Mouse (Mus musculus): ENCODE measurements around the gene Xpo5. TPM values are rescaled to one million over a fixed set of nuclear protein-coding genes. Genes with fewer than 3 reads are reported as not detected.

The Xpo5 gene
- total and polyA plus RNA-seq, 3 experiments: 44.7 to 56.3 (median 55.1) TPM

DNA sequence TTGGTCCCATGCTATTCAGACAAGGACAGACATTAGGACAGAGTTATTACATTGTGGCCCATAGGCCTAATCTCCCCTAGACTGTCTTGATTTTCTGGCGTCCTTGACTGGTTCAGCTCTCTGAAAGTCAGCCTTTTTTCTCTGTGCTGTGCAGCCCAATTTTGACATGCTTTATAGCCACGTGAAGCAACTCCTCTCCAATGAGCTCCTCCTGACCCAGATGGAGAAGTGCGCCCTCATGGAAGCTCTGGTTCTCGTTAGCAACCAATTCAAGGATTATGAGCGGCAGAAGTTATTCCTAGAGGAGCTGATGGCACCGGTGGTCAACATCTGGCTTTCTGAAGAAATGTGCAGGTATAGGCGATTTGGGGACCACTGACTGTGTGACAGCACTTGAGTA is 25.0 kb downstream of the Xpo5 start:
- peaks cover 6% of the 10 kb centered on the region; the same call in 1 of the 2 replicates for H3K79me2 ChIP-seq (replicated peaks; ENCODE audit: control insufficient read depth, extremely low read depth, insufficient read depth, poor library complexity, severe bottlenecking)
- no peak for DNase-seq (ENCODE audit: extremely low read depth)
- no peak overlapping the region for H3K4me3 ChIP-seq (replicated peaks in 1 of 3; ENCODE audit: low read depth in 2 of 3, low read length in 2 of 3, poor library complexity in 1 of 3)
- no peak overlapping the region for H3K4me2 ChIP-seq (ENCODE audit: insufficient read depth, low read depth, poor library complexity, severe bottlenecking)
- H3K27me3 ChIP-seq (replicated peaks): no peaks in the 10 kb centered on the region
- no peak overlapping the region for H3K27ac ChIP-seq (ENCODE audit: insufficient read depth, low read depth)
- dilution Hi-C loops (cut with MboI; ENCODE audit: extremely low pct_ligation_motif_present, extremely low pct_unique_long_range_greater_than_20kb, low sequenced_read_pairs): no loop called here
- H3K9ac ChIP-seq (ENCODE audit: insufficient read depth, low read depth): no peak overlapping the region
- in situ Hi-C loops (cut with MboI; ENCODE audit: low pct_ligation_motif_present, low pct_unique_long_range_greater_than_20kb, low sequenced_read_pairs): loop anchor here (25.0 kb wide), 1 partner anchor 760 kb away; no protein-coding TSS in a partner anchor
- peaks cover 88 to 92% of the 10 kb centered on the region in 2 experiments for H3K36me3 ChIP-seq (replicated peaks in 1 of 2; ENCODE audit: control insufficient read depth in 1 of 2, insufficient read depth in 1 of 2, low read length in 1 of 2)
- H3K9me3 ChIP-seq (replicated peaks; ENCODE audit: low read length): no peaks in the 10 kb centered on the region
- H3K4me1 ChIP-seq (ENCODE audit: control insufficient read depth in 1 of 2, insufficient read depth in 2 of 2): no peaks in the 10 kb centered on the region
- TF ChIP-seq ZMIZ1 (IDR thresholded peaks at IDR 0.05; ENCODE audit: low read depth, low read length): no peak
- no peak for TF ChIP-seq MAZ (IDR thresholded peaks at IDR 0.05; ENCODE audit: low read depth, low read length)
- TF ChIP-seq NRF1 (IDR thresholded peaks at IDR 0.05; ENCODE audit: low read depth, low read length): no peak
- no peak for TF ChIP-seq CHD2 (IDR thresholded peaks at IDR 0.05; ENCODE audit: low read length)
- no peak for TF ChIP-seq MYC (IDR thresholded peaks at IDR 0.05; ENCODE audit: low read depth, low read length)
- no peak for TF ChIP-seq MEF2A (IDR thresholded peaks at IDR 0.05; ENCODE audit: borderline replicate concordance, low read depth, low read length)
- TF ChIP-seq MAX (IDR thresholded peaks at IDR 0.05; ENCODE audit: low read length): no peak
- no peak for TF ChIP-seq USF1 (IDR thresholded peaks at IDR 0.05; ENCODE audit: low read depth, low read length)
- TF ChIP-seq RAD21 (IDR thresholded peaks at IDR 0.05; ENCODE audit: low read depth, low read length): no peak
- no peak for TF ChIP-seq E2F4 (IDR thresholded peaks at IDR 0.05; ENCODE audit: insufficient replicate concordance, low read depth, low read length)
- TF ChIP-seq IRF4 (IDR thresholded peaks at IDR 0.05; ENCODE audit: low read depth, low read length): no peak

DNA sequence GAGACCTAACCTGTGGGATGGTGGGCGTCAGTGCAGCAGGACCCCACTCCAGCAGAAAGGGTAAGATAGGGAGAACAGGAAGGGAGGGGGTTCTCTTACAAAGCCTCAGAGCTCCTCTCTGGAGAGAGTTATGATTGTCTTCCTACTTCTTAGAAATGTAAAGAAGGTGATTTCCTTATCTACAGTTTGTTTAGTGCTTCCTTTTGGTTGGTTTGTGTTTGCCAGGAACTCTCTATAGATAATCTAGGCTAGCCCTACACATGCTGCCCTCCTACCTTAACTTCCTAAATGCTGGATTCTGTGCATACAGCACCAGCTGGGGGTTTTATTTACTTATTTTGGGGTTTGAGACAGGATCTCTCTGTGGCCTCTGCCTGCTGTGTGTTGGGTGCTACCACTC is 33.5 kb downstream of the Xpo5 start:
- Histone ChIP-seq H3K27ac (ENCODE audit: insufficient read depth, low read depth) (no peak overlapping the region), H3K9me3 (replicated peaks; ENCODE audit: low read length) (no peaks in the 10 kb centered on the region), H3K79me2 (replicated peaks; ENCODE audit: control insufficient read depth, extremely low read depth, insufficient read depth, poor library complexity, severe bottlenecking) (peaks cover 3% of the 10 kb centered on the region; the same call in 1 of the 2 replicates), H3K4me2 (ENCODE audit: insufficient read depth, low read depth, poor library complexity, severe bottlenecking) (no peak overlapping the region), H3K27me3 (replicated peaks) (no peaks in the 10 kb centered on the region), H3K4me1 (ENCODE audit: control insufficient read depth in 1 of 2, insufficient read depth in 2 of 2) (no peaks in the 10 kb centered on the region), H3K9ac (ENCODE audit: insufficient read depth, low read depth) (no peak overlapping the region), H3K36me3 (replicated peaks in 1 of 2; ENCODE audit: control insufficient read depth in 1 of 2, insufficient read depth in 1 of 2, low read length in 1 of 2) (peaks cover 84 to 85% of the 10 kb centered on the region in 2 experiments), H3K4me3 (replicated peaks in 1 of 3; ENCODE audit: low read depth in 2 of 3, low read length in 2 of 3, poor library complexity in 1 of 3) (no peak overlapping the region)
- DNase-seq (ENCODE audit: extremely low read depth): no peak
- TF ChIP-seq MAFK (IDR thresholded peaks at IDR 0.05; ENCODE audit: insufficient replicate concordance, low read length) (no peak), POLR2A (IDR thresholded peaks at IDR 0.05; ENCODE audit: low read depth, low read length) (no peak), SMC3 (IDR thresholded peaks at IDR 0.05; ENCODE audit: low read depth, low read length) (no peak), USF1 (IDR thresholded peaks at IDR 0.05; ENCODE audit: low read depth, low read length) (no peak), PAX5 (IDR thresholded peaks at IDR 0.05; ENCODE audit: low read length) (no peak), IRF4 (IDR thresholded peaks at IDR 0.05; ENCODE audit: low read depth, low read length) (no peak), RCOR1 (conservative IDR thresholded peaks at IDR 0.05; ENCODE audit: low read depth, low read length) (no peak), E2F4 (IDR thresholded peaks at IDR 0.05; ENCODE audit: insufficient replicate concordance, low read depth, low read length) (no peak), NELFE (IDR thresholded peaks at IDR 0.05; ENCODE audit: low read depth, low read length) (no peak), SIN3A (IDR thresholded peaks at IDR 0.05; ENCODE audit: low read length) (no peak), CTCF (conservative IDR thresholded peaks at IDR 0.05 in 1 of 2, IDR thresholded peaks at IDR 0.05 in 1 of 2; ENCODE audit: low read depth in 2 of 2, low read length in 2 of 2) (no peak), GABPA (IDR thresholded peaks at IDR 0.05; ENCODE audit: insufficient replicate concordance, low read depth, low read length) (no peak), MEF2A (IDR thresholded peaks at IDR 0.05; ENCODE audit: borderline replicate concordance, low read depth, low read length) (no peak), JUN (IDR thresholded peaks at IDR 0.05; ENCODE audit: insufficient read depth, low read depth, low read length) (no peak), TCF12 (IDR thresholded peaks at IDR 0.05; ENCODE audit: low read depth, low read length) (no peak), HCFC1 (IDR thresholded peaks at IDR 0.05; ENCODE audit: low read depth, low read length) (no peak)
- in situ Hi-C loops (cut with MboI; ENCODE audit: low pct_ligation_motif_present, low pct_unique_long_range_greater_than_20kb, low sequenced_read_pairs): loop anchor here (5.0 to 25.0 kb wide), 2 partner anchors 34 to 751 kb away; partner anchors contain the start of genes Polh and Xpo5
- dilution Hi-C loops (cut with MboI; ENCODE audit: extremely low pct_ligation_motif_present, extremely low pct_unique_long_range_greater_than_20kb, low sequenced_read_pairs): no loop called here

All from CH12.LX (cell line).